Mouse (Mus musculus) heart, postnatal 0 days (tissue): ENCODE data around the gene Kdm5b. TPM values are rescaled to one million over a fixed set of nuclear protein-coding genes. Genes with fewer than 3 reads are reported as not detected.

Experiments
- ATAC-seq: fragments of 200-750 bp; cut with Nextera tagmentation; 2 replicates; pipeline ENCODE4 v1.8.0; 2017; ENCODE audit warnings: low read depth, moderate number of reproducible peaks, moderate library complexity; ENCODE audit not compliant: insufficient read depth
- DNase-seq: peaks from one replicate; pipeline ENCODE4 v3.0.0-alpha.2; 2016; ENCODE audit warnings: low spot score
- H3K27ac ChIP-seq: fragments of 300-500 bp; sonication (generic); 2 replicates; pipeline ENCODE4 v1.5.1; 2014; ENCODE audit warnings: low read depth, mild to moderate bottlenecking
- H3K27me3 ChIP-seq: fragments of 300-500 bp; sonication (generic); 2 replicates; pipeline ENCODE4 v1.6.1; 2014; ENCODE audit warnings: low read length, mixed read lengths; ENCODE audit not compliant: control insufficient read depth, insufficient read depth
- H3K36me3 ChIP-seq: fragments of 300-500 bp; sonication (generic); replicated peaks from 2 replicates; pipeline ENCODE4 v1.6.1; 2014; ENCODE audit warnings: low read length, mixed read lengths; ENCODE audit not compliant: control insufficient read depth, insufficient read depth
- H3K4me1 ChIP-seq: fragments of 300-500 bp; sonication (generic); 2 replicates; pipeline ENCODE4 v1.6.1; 2014; ENCODE audit warnings: antibody characterized with exemption; ENCODE audit not compliant: control insufficient read depth, insufficient read depth
- H3K4me2 ChIP-seq: fragments of 300-500 bp; sonication (generic); 2 replicates; pipeline ENCODE4 v1.6.1; 2014; ENCODE audit warnings: low read depth, mild to moderate bottlenecking, low read length, moderate library complexity
- H3K4me3 ChIP-seq: fragments of 300-500 bp; sonication (generic); 2 replicates; pipeline ENCODE4 v1.5.1; 2014; ENCODE audit warnings: low read depth, low read length
- H3K9ac ChIP-seq: fragments of 300-500 bp; sonication (generic); replicated peaks from 2 replicates; pipeline ENCODE4 v1.6.1; 2014; ENCODE audit warnings: low read depth, low read length, mixed read lengths
- H3K9me3 ChIP-seq: fragments of 300-500 bp; sonication (generic); replicated peaks from 2 replicates; pipeline ENCODE4 v1.6.1; 2016; ENCODE audit warnings: low read length; ENCODE audit not compliant: control insufficient read depth
- CTCF ChIP-seq: IDR thresholded peaks from 2 replicates; pipeline ENCODE4 v1.5.1; 2016; ENCODE audit warnings: antibody characterized with exemption, control low read depth, low read depth
- EP300 ChIP-seq: IDR thresholded peaks from 2 replicates; pipeline ENCODE4 v1.6.1; 2016; ENCODE audit warnings: antibody characterized with exemption, low read depth
- WGBS: fragments of 180-500 bp; shearing (Covaris S2); extraction: QIAGEN DNeasy Blood & Tissue Kit; methylation state at CpG from one replicate; pipeline ENCODE4 v1.1.7; 2014; 5-methylcytosine and 5-hydroxymethylcytosine counted together
- polyA plus RNA-seq: library from polyadenylated mRNA; unstranded; fragments of >200 nt; fragmentation: Nextera tagmentation; extraction: Ambion mirVana; gene quantifications from 2 replicates; pipeline ENCODE4 v1.2.1, GENCODE M21; 2015
- total RNA-seq: library from RNA; depleted of rRNA; stranded (reverse); fragments of >200 nt; gene quantifications from 2 replicates; pipeline ENCODE4 v1.2.3, GENCODE M21; 2014; ENCODE audit warnings: low replicate concordance

Gene Kdm5b
- total and polyA plus RNA-seq, 2 experiments from 2014 or later, result 19.0 to 30.1 TPM

- Histone ChIP-seq H3K9ac (no peak overlapping the region), H3K27ac (no peak overlapping the region), H3K4me1 (no peaks in the 10 kb centered on the region), H3K36me3 (peaks cover 93% of the 10 kb centered on the region), H3K9me3 (no peaks in the 10 kb centered on the region), H3K27me3 (no peaks in the 10 kb centered on the region), H3K4me3 (no peak overlapping the region), H3K4me2 (no peak overlapping the region)
- WGBS, result 88% methylated on average over 10 of the region's 10 CpGs
- no peak for ATAC-seq
- DNase-seq, result no peak
- TF ChIP-seq CTCF (no peak), EP300 (no peak)
Observed at GRCm38 (mm10) chr1:134629455-134629854, 69.5 kb downstream of the Kdm5b start.

- H3K36me3 ChIP-seq, result peaks cover 45% of the 10 kb centered on the region
- no peaks in the 10 kb centered on the region for H3K4me1 ChIP-seq
- H3K27ac ChIP-seq, result no peak overlapping the region
- DNase-seq (no peak), ATAC-seq (no peak)
- no peaks in the 10 kb centered on the region for H3K27me3 ChIP-seq
- TF ChIP-seq EP300 (no peak), CTCF (no peak)
- 81% methylated on average over 7 of the region's 7 CpGs for WGBS
- no peaks in the 10 kb centered on the region for H3K9me3 ChIP-seq
- no peak overlapping the region for H3K9ac ChIP-seq
- no peak overlapping the region for H3K4me3 ChIP-seq
- no peak overlapping the region for H3K4me2 ChIP-seq
Observed at GRCm38 (mm10) chr1:134634296-134634695, 74.3 kb downstream of the Kdm5b start.

GRCm38 (mm10) chr1:134636245-134636644 is 76.3 kb downstream of the Kdm5b start:
- no peaks in the 10 kb centered on the region for H3K4me1 ChIP-seq
- no peaks in the 10 kb centered on the region for H3K27me3 ChIP-seq
- H3K27ac ChIP-seq, result no peak overlapping the region
- ATAC-seq, result no peak
- no peak overlapping the region for H3K9ac ChIP-seq
- H3K4me2 ChIP-seq, result no peak overlapping the region
- H3K9me3 ChIP-seq, result no peaks in the 10 kb centered on the region
- 74% methylated on average over 3 of the region's 3 CpGs for WGBS
- TF ChIP-seq EP300 (no peak), CTCF (no peak)
- no peak for DNase-seq
- H3K36me3 ChIP-seq, result peaks cover 25% of the 10 kb centered on the region
- H3K4me3 ChIP-seq, result no peak overlapping the region

- Histone ChIP-seq H3K9ac (no peak overlapping the region), H3K4me2 (no peak overlapping the region), H3K27me3 (no peaks in the 10 kb centered on the region), H3K27ac (no peak overlapping the region), H3K36me3 (peaks cover 21% of the 10 kb centered on the region), H3K9me3 (no peaks in the 10 kb centered on the region), H3K4me1 (no peaks in the 10 kb centered on the region), H3K4me3 (no peak overlapping the region)
- TF ChIP-seq EP300 (no peak), CTCF (peak; percentile 48)
- DNase-seq, result no peak
- no peak for ATAC-seq
- WGBS, result 10% methylated on average over 3 of the region's 3 CpGs
Observed at GRCm38 (mm10) chr1:134636684-134637083, 76.7 kb downstream of the Kdm5b start.

GRCm38 (mm10) chr1:134638041-134638440 is 78.1 kb downstream of the Kdm5b start:
- Histone ChIP-seq H3K4me3 (no peak overlapping the region), H3K4me1 (no peaks in the 10 kb centered on the region), H3K4me2 (no peak overlapping the region), H3K36me3 (0 out of 2 replicates have a peak, but pooled peaks cover 7% of the 10 kb centered on the region), H3K9me3 (no peaks in the 10 kb centered on the region), H3K27me3 (peaks cover 4% of the 10 kb centered on the region; the same call in 1 of the 2 replicates), H3K27ac (no peak overlapping the region), H3K9ac (no peak overlapping the region)
- no peak for ATAC-seq
- no peak for TF ChIP-seq EP300
- no peak for TF ChIP-seq CTCF
- DNase-seq, result no peak
- 36% methylated on average over 3 of the region's 3 CpGs for WGBS

- Histone ChIP-seq H3K4me1 (no peaks in the 10 kb centered on the region), H3K27me3 (peaks cover 4% of the 10 kb centered on the region; the same call in 1 of the 2 replicates), H3K9me3 (no peaks in the 10 kb centered on the region), H3K4me2 (no peak overlapping the region), H3K9ac (no peak overlapping the region), H3K36me3 (0 out of 2 replicates have a peak, but pooled peaks cover 4% of the 10 kb centered on the region), H3K27ac (no peak overlapping the region), H3K4me3 (no peak overlapping the region)
- no peak for ATAC-seq
- TF ChIP-seq EP300 (no peak), CTCF (peak; percentile 30; the same call in 1 of the 2 replicates)
- DNase-seq, result no peak
- 37% methylated on average over 7 of the region's 7 CpGs for WGBS
Observed at GRCm38 (mm10) chr1:134638522-134638921, 78.6 kb downstream of the Kdm5b start.
